Mouse (Mus musculus) intestine, embryonic 16.5 days (tissue): ENCODE results near the gene Prm2. TPM values are rescaled to one million over a fixed set of nuclear protein-coding genes. Genes with fewer than 3 reads are reported as not detected.

Source experiments
- ATAC-seq: fragments of 200-750 bp; cut with Nextera tagmentation; 2 replicates; pipeline ENCODE4 v1.8.0; 2017; ENCODE audit warnings: moderate TSS enrichment, moderate library complexity
- H3K27ac ChIP-seq: fragments of 300-500 bp; sonication (generic); 2 replicates; pipeline ENCODE4 v1.5.1; 2014; ENCODE audit warnings: mild to moderate bottlenecking, low read length
- H3K27me3 ChIP-seq: fragments of 300-500 bp; sonication (generic); replicated peaks from 2 replicates; pipeline ENCODE4 v1.6.1; 2014; ENCODE audit warnings: low read length, control low read depth, mixed read lengths; ENCODE audit not compliant: control insufficient read depth, insufficient read depth
- H3K36me3 ChIP-seq: fragments of 300-500 bp; sonication (generic); 2 replicates; pipeline ENCODE4 v1.6.1; 2014; ENCODE audit warnings: low read length, control low read depth; ENCODE audit not compliant: control insufficient read depth, insufficient read depth
- H3K4me1 ChIP-seq: fragments of 300-500 bp; sonication (generic); 2 replicates; pipeline ENCODE4 v1.6.1; 2014; ENCODE audit warnings: low read length, control low read depth, mixed read lengths; ENCODE audit not compliant: control insufficient read depth, insufficient read depth
- H3K4me2 ChIP-seq: fragments of 300-500 bp; sonication (generic); 2 replicates; pipeline ENCODE4 v1.6.1; 2014; ENCODE audit warnings: low read depth, low read length, control low read depth
- H3K4me3 ChIP-seq: fragments of 300-500 bp; sonication (generic); 2 replicates; pipeline ENCODE4 v1.5.1; 2014; ENCODE audit warnings: mild to moderate bottlenecking, low read length
- H3K9ac ChIP-seq: fragments of 300-500 bp; sonication (generic); 2 replicates; pipeline ENCODE4 v1.6.1; 2014; ENCODE audit warnings: low read depth, low read length
- H3K9me3 ChIP-seq: fragments of 300-500 bp; sonication (generic); 2 replicates; pipeline ENCODE4 v1.6.1; 2016; ENCODE audit warnings: low read length, control low read depth; ENCODE audit not compliant: control insufficient read depth
- WGBS: fragments of 180-500 bp; shearing (Covaris S2); extraction: QIAGEN DNeasy Blood & Tissue Kit; methylation state at CpG from one replicate; pipeline ENCODE4 v1.1.7; 2014; 5-methylcytosine and 5-hydroxymethylcytosine counted together
- polyA plus RNA-seq: library from polyadenylated mRNA; unstranded; fragments of >200 nt; fragmentation: Nextera tagmentation; extraction: Ambion mirVana; gene quantifications from 2 replicates; pipeline ENCODE4 v1.2.1, GENCODE M21; 2015

Prm2 gene
- polyA plus RNA-seq, 1 experiment from 2014 or later: not detected

- H3K9ac ChIP-seq: 0 out of 2 replicates have a peak within 1 kb of the TSS, but pooled peaks have one; percentile 11
- H3K4me2 ChIP-seq: no peak within 1 kb of the TSS
- H3K9me3 ChIP-seq: no peaks in the 10 kb centered on the region
- peaks cover 9% of the 10 kb centered on the region for H3K4me1 ChIP-seq
- H3K27ac ChIP-seq: no peak within 1 kb of the TSS
- H3K27me3 ChIP-seq: no peaks in the 10 kb centered on the region
- ATAC-seq: no peak
- no peak within 1 kb of the TSS for H3K4me3 ChIP-seq
- H3K36me3 ChIP-seq: no peaks in the 10 kb centered on the region
- WGBS: 45% methylated on average over 16 of the region's 16 CpGs
Measured at GRCm38 (mm10) chr16:10788271-10788670, 7.7 kb downstream of the Prm2 start, which contains the start of gene Tnp2. Gene Tnp2 (minus strand): TSS chr16:10788660.

- Histone ChIP-seq H3K36me3 (no peaks in the 10 kb centered on the region), H3K27me3 (no peaks in the 10 kb centered on the region), H3K4me2 (no peak overlapping the region), H3K9ac (no peak overlapping the region), H3K9me3 (no peaks in the 10 kb centered on the region), H3K4me3 (no peak overlapping the region), H3K4me1 (peaks cover 15% of the 10 kb centered on the region), H3K27ac (no peak overlapping the region)
- ATAC-seq: no peak
- 80% methylated on average over 7 of the region's 7 CpGs for WGBS
Measured at GRCm38 (mm10) chr16:10787548-10788058, 8.3 kb downstream of the Prm2 start.

- ATAC-seq: no peak
- Histone ChIP-seq H3K9ac (no peak overlapping the region), H3K4me1 (peaks cover 19% of the 10 kb centered on the region), H3K4me2 (no peak overlapping the region), H3K4me3 (no peak overlapping the region), H3K27me3 (no peaks in the 10 kb centered on the region), H3K27ac (peak overlapping the region; percentile 99), H3K36me3 (0 out of 2 replicates have a peak, but pooled peaks cover 2% of the 10 kb centered on the region), H3K9me3 (no peaks in the 10 kb centered on the region)
- 59% methylated on average over 4 of the region's 4 CpGs for WGBS
Measured at GRCm38 (mm10) chr16:10786782-10787547, 9.0 kb downstream of the Prm2 start.

- peak overlapping the region; percentile 79 for H3K4me3 ChIP-seq
- peaks cover 19% of the 10 kb centered on the region for H3K4me1 ChIP-seq
- WGBS: 1% methylated on average over 9 of the region's 9 CpGs
- H3K36me3 ChIP-seq: 0 out of 2 replicates have a peak, but pooled peaks cover 2% of the 10 kb centered on the region
- H3K9ac ChIP-seq: peak overlapping the region; percentile 86
- peak overlapping the region; percentile 97 for H3K4me2 ChIP-seq
- no peaks in the 10 kb centered on the region for H3K9me3 ChIP-seq
- peak; percentile 36 for ATAC-seq
- H3K27me3 ChIP-seq: no peaks in the 10 kb centered on the region
- peak overlapping the region; percentile 99 for H3K27ac ChIP-seq
Measured at GRCm38 (mm10) chr16:10786288-10786687, 9.6 kb downstream of the Prm2 start.

- peak within 1 kb of the TSS; percentile 99 for H3K27ac ChIP-seq
- H3K9ac ChIP-seq: peak within 1 kb of the TSS; percentile 86
- under 1% methylated on average over 59 of the region's 59 CpGs for WGBS
- H3K36me3 ChIP-seq: 0 out of 2 replicates have a peak, but pooled peaks cover 2% of the 10 kb centered on the region
- no peaks in the 10 kb centered on the region for H3K9me3 ChIP-seq
- H3K4me3 ChIP-seq: peak within 1 kb of the TSS; percentile 79
- H3K4me1 ChIP-seq: peaks cover 19% of the 10 kb centered on the region
- H3K4me2 ChIP-seq: peak within 1 kb of the TSS; percentile 97
- no peaks in the 10 kb centered on the region for H3K27me3 ChIP-seq
- ATAC-seq: peak; percentile 89
Measured at GRCm38 (mm10) chr16:10785371-10786231, 10.3 kb downstream of the Prm2 start, which contains the start of gene Socs1. Gene Socs1 (minus strand): TSS chr16:10785536.

GRCm38 (mm10) chr16:10784793-10785370 lies 11.1 kb downstream of the Prm2 start:
- H3K4me3 ChIP-seq: peak overlapping the region; percentile 79
- peak overlapping the region; percentile 99 for H3K27ac ChIP-seq
- WGBS: 0% methylated on average over 55 of the region's 55 CpGs
- H3K4me2 ChIP-seq: peak overlapping the region; percentile 97
- H3K27me3 ChIP-seq: no peaks in the 10 kb centered on the region
- H3K36me3 ChIP-seq: 0 out of 2 replicates have a peak, but pooled peaks cover 2% of the 10 kb centered on the region
- peaks cover 19% of the 10 kb centered on the region for H3K4me1 ChIP-seq
- H3K9ac ChIP-seq: peak overlapping the region; percentile 86
- peak; percentile 84 for ATAC-seq
- no peaks in the 10 kb centered on the region for H3K9me3 ChIP-seq

GRCm38 (mm10) chr16:10783883-10784792 lies 11.8 kb downstream of the Prm2 start:
- ATAC-seq: peak; percentile 4; the same call in 1 of the 2 replicates
- H3K27ac ChIP-seq: peak overlapping the region; percentile 99
- no peaks in the 10 kb centered on the region for H3K27me3 ChIP-seq
- H3K4me3 ChIP-seq: peak overlapping the region; percentile 79
- 0 out of 2 replicates have a peak, but pooled peaks cover 2% of the 10 kb centered on the region for H3K36me3 ChIP-seq
- no peaks in the 10 kb centered on the region for H3K9me3 ChIP-seq
- WGBS: 2% methylated on average over 80 of the region's 81 CpGs
- H3K4me1 ChIP-seq: peaks cover 19% of the 10 kb centered on the region
- peak overlapping the region; percentile 97 for H3K4me2 ChIP-seq
- peak overlapping the region; percentile 86 for H3K9ac ChIP-seq

- Histone ChIP-seq H3K4me3 (peak overlapping the region; percentile 17), H3K27ac (no peak overlapping the region), H3K4me2 (peak overlapping the region; percentile 97), H3K36me3 (0 out of 2 replicates have a peak, but pooled peaks cover 2% of the 10 kb centered on the region), H3K9ac (peak overlapping the region; percentile 17; the same call in 1 of the 2 replicates), H3K27me3 (no peaks in the 10 kb centered on the region), H3K9me3 (no peaks in the 10 kb centered on the region), H3K4me1 (peaks cover 19% of the 10 kb centered on the region)
- WGBS: 58% methylated on average over 8 of the region's 8 CpGs
- no peak for ATAC-seq
Measured at GRCm38 (mm10) chr16:10783451-10783850, 12.5 kb downstream of the Prm2 start.
